Mouse (Mus musculus) heart, postnatal 0 days (tissue): ENCODE results near the gene Zcchc18. TPM values are rescaled to one million over a fixed set of nuclear protein-coding genes. Genes with fewer than 3 reads are reported as not detected.
"Not testable (repeated sequence)": the region's sequence is repeated elsewhere in the genome, so short reads cannot be mapped to it uniquely, and the experiment has no call there.

Experiments used
- ATAC-seq: fragments of 200-750 bp; cut with Nextera tagmentation; 2 replicates; pipeline ENCODE4 v1.8.0; 2017; ENCODE audit warnings: low read depth, moderate number of reproducible peaks, moderate library complexity; ENCODE audit not compliant: insufficient read depth
- DNase-seq: peaks from one replicate; pipeline ENCODE4 v3.0.0-alpha.2; 2016; ENCODE audit warnings: low spot score
- H3K27ac ChIP-seq: fragments of 300-500 bp; sonication (generic); 2 replicates; pipeline ENCODE4 v1.5.1; 2014; ENCODE audit warnings: low read depth, mild to moderate bottlenecking
- H3K27me3 ChIP-seq: fragments of 300-500 bp; sonication (generic); 2 replicates; pipeline ENCODE4 v1.6.1; 2014; ENCODE audit warnings: low read length, mixed read lengths; ENCODE audit not compliant: control insufficient read depth, insufficient read depth
- H3K36me3 ChIP-seq: fragments of 300-500 bp; sonication (generic); replicated peaks from 2 replicates; pipeline ENCODE4 v1.6.1; 2014; ENCODE audit warnings: low read length, mixed read lengths; ENCODE audit not compliant: control insufficient read depth, insufficient read depth
- H3K4me1 ChIP-seq: fragments of 300-500 bp; sonication (generic); 2 replicates; pipeline ENCODE4 v1.6.1; 2014; ENCODE audit warnings: antibody characterized with exemption; ENCODE audit not compliant: control insufficient read depth, insufficient read depth
- H3K4me2 ChIP-seq: fragments of 300-500 bp; sonication (generic); 2 replicates; pipeline ENCODE4 v1.6.1; 2014; ENCODE audit warnings: low read depth, mild to moderate bottlenecking, low read length, moderate library complexity
- H3K4me3 ChIP-seq: fragments of 300-500 bp; sonication (generic); 2 replicates; pipeline ENCODE4 v1.5.1; 2014; ENCODE audit warnings: low read depth, low read length
- H3K9ac ChIP-seq: fragments of 300-500 bp; sonication (generic); replicated peaks from 2 replicates; pipeline ENCODE4 v1.6.1; 2014; ENCODE audit warnings: low read depth, low read length, mixed read lengths
- H3K9me3 ChIP-seq: fragments of 300-500 bp; sonication (generic); replicated peaks from 2 replicates; pipeline ENCODE4 v1.6.1; 2016; ENCODE audit warnings: low read length; ENCODE audit not compliant: control insufficient read depth
- CTCF ChIP-seq: IDR thresholded peaks from 2 replicates; pipeline ENCODE4 v1.5.1; 2016; ENCODE audit warnings: antibody characterized with exemption, control low read depth, low read depth
- EP300 ChIP-seq: IDR thresholded peaks from 2 replicates; pipeline ENCODE4 v1.6.1; 2016; ENCODE audit warnings: antibody characterized with exemption, low read depth
- WGBS: fragments of 180-500 bp; shearing (Covaris S2); extraction: QIAGEN DNeasy Blood & Tissue Kit; methylation state at CpG from one replicate; pipeline ENCODE4 v1.1.7; 2014; 5-methylcytosine and 5-hydroxymethylcytosine counted together
- polyA plus RNA-seq: library from polyadenylated mRNA; unstranded; fragments of >200 nt; fragmentation: Nextera tagmentation; extraction: Ambion mirVana; gene quantifications from 2 replicates; pipeline ENCODE4 v1.2.1, GENCODE M21; 2015
- total RNA-seq: library from RNA; depleted of rRNA; stranded (reverse); fragments of >200 nt; gene quantifications from 2 replicates; pipeline ENCODE4 v1.2.3, GENCODE M21; 2014; ENCODE audit warnings: low replicate concordance; rRNA removed

Gene Zcchc18
- total RNA-seq (0.85 TPM in 1 of 2 replicates, not detected in the other), polyA plus RNA-seq (0.40 and 0.41 TPM in 2 replicates)

DNA sequence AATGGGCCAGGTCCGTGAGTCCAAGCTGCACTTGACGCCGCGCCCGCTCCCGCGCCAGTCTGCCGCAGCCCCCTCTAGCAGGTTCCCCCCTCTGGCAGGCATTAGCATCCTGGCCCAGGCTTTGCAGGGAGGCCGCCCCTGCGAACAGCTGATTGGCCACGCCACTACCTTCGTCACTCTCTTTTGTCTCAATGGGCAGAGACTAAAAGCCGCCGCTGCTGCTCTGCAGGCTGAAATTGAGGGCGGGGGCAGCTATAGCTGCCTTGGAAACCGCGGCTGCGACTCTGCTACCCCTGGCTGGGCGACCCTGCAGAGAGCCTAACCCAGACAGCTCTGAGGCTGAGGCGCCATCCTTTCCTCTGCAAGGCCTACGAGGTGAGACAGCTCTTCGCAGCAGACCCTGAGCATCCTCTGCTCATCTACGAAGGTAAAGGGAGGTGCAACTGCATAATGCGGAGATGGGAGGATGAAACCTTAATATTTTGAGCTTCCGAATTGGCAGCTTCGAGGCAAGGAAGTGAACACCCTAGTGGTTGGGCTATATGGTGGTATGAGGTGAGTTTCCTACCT lies at the start of gene Zcchc18:
TSS of gene Zcchc18 (plus strand) at position 178 of the 570 bp plus-strand sequence.
- Histone ChIP-seq H3K4me1 (no peaks in the 10 kb centered on the region), H3K27ac (no peak within 1 kb of the TSS), H3K4me2 (peak within 1 kb of the TSS; percentile 64), H3K36me3 (no peaks in the 10 kb centered on the region), H3K4me3 (peak within 1 kb of the TSS; percentile 39), H3K27me3 (peaks cover 3% of the 10 kb centered on the region; the same call in 1 of the 2 replicates), H3K9me3 (no peaks in the 10 kb centered on the region), H3K9ac (no peak within 1 kb of the TSS)
- peak; percentile 64; the same call in 1 of the 2 replicates for ATAC-seq
- DNase-seq: peak; percentile 6
- TF ChIP-seq CTCF (no peak), EP300 (no peak)
- WGBS: 21% methylated on average over 26 of the region's 26 CpGs

DNA sequence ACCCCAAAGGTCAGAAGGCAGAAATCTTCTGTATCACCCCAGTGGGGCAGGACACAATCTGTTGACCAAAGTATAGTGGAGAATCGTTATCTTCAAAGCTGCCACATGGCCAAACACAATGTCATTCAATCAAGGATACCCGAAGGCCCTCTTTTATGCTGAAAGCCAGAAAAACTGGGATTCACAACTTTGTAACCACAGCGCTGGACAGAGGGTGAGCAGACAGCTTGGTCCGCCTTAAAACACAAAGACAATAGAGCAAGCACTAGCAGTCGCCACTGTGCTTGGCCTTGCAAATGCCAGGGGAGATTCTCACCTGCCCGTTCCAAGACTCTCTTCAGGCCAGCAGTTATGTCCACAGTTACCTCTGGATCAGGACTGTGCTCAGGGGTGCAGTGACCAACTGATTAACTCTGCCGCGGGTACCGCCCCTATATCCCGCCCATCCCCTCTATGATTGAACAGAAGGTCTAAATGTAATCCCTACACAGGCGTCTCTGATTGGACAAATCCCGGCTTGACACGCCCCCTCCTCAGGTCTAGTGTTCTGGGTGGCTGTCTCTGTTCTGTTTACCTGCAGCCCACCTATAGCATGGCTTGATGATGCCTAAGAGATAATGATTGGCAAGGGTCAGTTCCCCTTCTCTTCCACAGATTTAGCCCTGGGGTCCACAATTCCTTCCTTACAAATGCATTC lies 35.2 kb upstream of the Zcchc18 start:
- 0 out of 2 replicates have a peak overlapping the region, but pooled peaks have one; percentile 11 for H3K4me3 ChIP-seq
- H3K4me2 ChIP-seq: peak overlapping the region; percentile 42
- H3K36me3 ChIP-seq, H3K27ac ChIP-seq, H3K27me3 ChIP-seq, H3K9me3 ChIP-seq, H3K4me1 ChIP-seq, DNase-seq, H3K9ac ChIP-seq: not testable (repeated sequence)
- ATAC-seq: peak; percentile 68
- 27% methylated on average over 13 of the region's 13 CpGs for WGBS

DNA sequence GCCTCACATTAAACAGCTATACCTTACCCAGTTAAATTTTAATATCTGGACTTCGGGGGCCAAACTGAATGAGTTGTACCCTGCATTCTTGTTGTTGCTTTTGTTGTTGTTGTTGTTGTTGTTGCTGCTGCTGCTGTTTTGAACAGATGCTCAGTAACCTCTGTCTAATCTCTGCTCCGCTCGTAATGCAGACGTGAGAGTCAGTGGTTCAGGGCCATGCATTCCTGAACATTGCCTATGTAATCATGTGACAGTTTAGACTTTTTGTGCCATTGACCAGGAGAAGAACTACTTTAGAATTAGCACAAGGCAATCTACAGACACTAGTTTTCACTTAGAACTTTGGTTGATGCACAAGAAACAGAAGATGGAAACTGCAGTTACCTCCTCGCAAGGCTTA lies 34.7 kb upstream of the Zcchc18 start:
- H3K27me3 ChIP-seq, H3K9me3 ChIP-seq, H3K36me3 ChIP-seq, H3K4me1 ChIP-seq, H3K27ac ChIP-seq, ATAC-seq, DNase-seq, H3K4me3 ChIP-seq, H3K9ac ChIP-seq: not testable (repeated sequence)
- 55% methylated on average over 5 of the region's 5 CpGs for WGBS
- peak overlapping the region; percentile 42; the same call in 1 of the 2 replicates for H3K4me2 ChIP-seq

DNA sequence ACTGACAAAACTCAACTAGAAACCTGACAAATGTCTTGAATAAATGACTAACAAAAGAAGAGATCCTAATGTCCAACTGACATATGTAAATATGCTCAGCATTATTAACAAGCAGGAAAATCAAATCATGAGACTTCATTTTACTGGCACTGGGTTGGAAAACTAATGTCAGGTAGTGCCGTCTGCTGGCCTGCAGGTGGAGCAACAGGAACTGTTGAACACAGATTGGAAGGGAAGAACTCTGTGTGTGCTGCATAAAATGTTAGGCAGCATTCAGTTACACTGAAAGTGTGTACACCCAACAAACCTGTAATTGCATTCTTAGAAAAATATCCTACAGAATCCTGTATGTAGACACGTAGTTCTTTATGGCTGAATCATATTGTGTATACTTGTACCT lies 33.3 kb upstream of the Zcchc18 start:
- DNase-seq (no peak), ATAC-seq (no peak)
- WGBS: 33% methylated on average over 2 of the region's 2 CpGs
- Histone ChIP-seq H3K27ac (no peak overlapping the region), H3K36me3 (no peaks in the 10 kb centered on the region), H3K4me3 (no peak overlapping the region), H3K9ac (no peak overlapping the region), H3K9me3 (no peaks in the 10 kb centered on the region), H3K4me1 (no peaks in the 10 kb centered on the region), H3K27me3 (no peaks in the 10 kb centered on the region), H3K4me2 (no peak overlapping the region)
- TF ChIP-seq CTCF (peak; percentile 31; the same call in 1 of the 2 replicates), EP300 (no peak)

DNA sequence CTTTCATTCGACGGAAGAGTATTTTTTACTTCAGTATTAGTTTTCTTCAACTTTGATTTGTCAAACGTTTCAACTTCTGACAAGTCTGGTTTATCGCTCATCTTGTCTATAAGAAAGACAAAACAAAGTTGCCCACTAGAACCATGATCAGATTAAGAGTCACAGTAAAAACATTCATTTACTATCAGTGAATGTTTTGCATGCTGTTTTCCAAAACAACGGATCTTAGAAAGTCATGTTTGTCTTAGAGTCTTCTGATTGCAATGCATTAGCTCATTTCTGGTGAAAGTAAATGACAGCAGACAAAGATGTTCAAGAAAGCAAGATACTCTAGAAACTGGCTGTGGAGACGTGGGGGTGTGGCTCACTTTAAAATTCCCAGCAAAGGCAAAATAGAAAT lies 17.6 kb upstream of the Zcchc18 start, which contains the start of gene Tmsb15b2:
TSS of gene Tmsb15b2 (minus strand) at position 101 of the 400 bp plus-strand sequence.
- peak within 1 kb of the TSS; percentile 34; the same call in 1 of the 2 replicates for H3K4me3 ChIP-seq
- 73% methylated on average over 6 of the region's 6 CpGs for WGBS

More for the DNA sequence above, 17.6 kb upstream of the Zcchc18 start, which contains the start of gene Tmsb15b2:
- not testable (repeated sequence) for DNase-seq, H3K36me3 ChIP-seq, H3K27ac ChIP-seq, H3K9me3 ChIP-seq, ATAC-seq, H3K27me3 ChIP-seq, H3K4me1 ChIP-seq, H3K9ac ChIP-seq
- peak within 1 kb of the TSS; percentile 57 for H3K4me2 ChIP-seq
